In genomic region chr19:30217335-30217734, GRCm38 (mm10) we compare ENCODE assay signal across 9 mouse cellular contexts. TPM values are rescaled to one million over a fixed set of nuclear protein-coding genes. Genes with fewer than 3 reads are reported as not detected.
A peak's percentile ranks its signal among the peaks of the same experiment; 100 is the strongest.
DNase-seq lines count a peak whose midpoint lies in the region; ATAC-seq lines count a peak whose summit lies in the region.
"Had no signal": no experiment of that assay in that cellular context is flagged by ENCODE, and none has a peak within 500 bp of the region (broad histone marks: within the 10 kb centered on the region; RNA-seq: fewer than 3 reads in every experiment).

No protein-coding gene starts in this region.

- intact Hi-C loops in heart, postnatal 10 days (cut with DNase I): loop anchor here (1.0 kb wide), 1 partner anchor 337 kb away; no protein-coding TSS in a partner anchor

- ATAC-seq in CD4-positive, CD25-positive, alpha-beta regulatory T cell, adult 4 months: no peak
- peak; percentile 49; the same call in 1 of the 2 replicates for ATAC-seq in megakaryocyte, adult 5-6 weeks (ENCODE audit: poor library complexity, severe bottlenecking)

- DNase-seq in CD4-positive, CD25-positive, alpha-beta regulatory T cell, adult 2 months (ENCODE audit: low read depth, low spot score): peak; percentile 40
- DNase-seq in R1 (ENCODE audit: low read depth, low spot score): peak; percentile 60
- DNase-seq in embryo, embryonic 10 days (ENCODE audit: low spot score): peak; percentile 73
- DNase-seq in heart, postnatal 10 days: peak; percentile 55 to 76
- peak; percentile 75 to 77 for DNase-seq in layer of hippocampus, postnatal 10 days (ENCODE audit: low spot score in 2 of 2)
- peak; percentile 28 for DNase-seq in right cerebral cortex, postnatal 25 days

RNA-seq across cellular contexts. Expression of gene Mbl2, which starts 15.4 kb away (rescaled TPM):
- polyA plus RNA-seq in CD4-positive, CD25-positive, alpha-beta regulatory T cell, adult 4 months (2017; shearing (Covaris generic)): not detected
- not detected for total RNA-seq in heart, postnatal 10 days (2021)
- under 1 TPM in 1 of 2 experiments, not detected in 1; 0.34 TPM for total RNA-seq in layer of hippocampus, postnatal 10 days (2021)
- not detected in 2 replicates for total RNA-seq in megakaryocyte, adult 5-6 weeks (2015)
- not detected in 2 replicates for total RNA-seq in megakaryocyte, adult 5-6 weeks (2017)
- polyA plus RNA-seq: gonadal fat pad, adult 2 months had no signal

RNA-seq across cellular contexts. Expression of gene Gldc, which starts 42.1 kb away (rescaled TPM):
- under 1 TPM in 1 of 2 experiments, not detected in 1; 0.15 TPM for polyA plus RNA-seq in CD4-positive, CD25-positive, alpha-beta regulatory T cell, adult 4 months (2017; shearing (Covaris generic))
- total RNA-seq in heart, postnatal 10 days (2021): under 1 TPM; 0.10 to 0.24 TPM
- 10 to 100 TPM; 22.6 to 24.5 TPM for total RNA-seq in layer of hippocampus, postnatal 10 days (2021)
- not detected in 2 replicates for total RNA-seq in megakaryocyte, adult 5-6 weeks (2015)
- total RNA-seq in megakaryocyte, adult 5-6 weeks (2017): not detected in 2 replicates

Comparison
In these comparisons a context has a peak if more than half of its experiments do, and no peak if none do; other contexts are left out.
1. RNA of gene Gldc, which starts 42.1 kb away (total RNA-seq): 22.6 to 24.5 TPM in layer of hippocampus, postnatal 10 days; 0.10 to 0.24 TPM in heart, postnatal 10 days and not detected in megakaryocyte, adult 5-6 weeks; every median in the first group is over 10 times any median in the second.
2. Peak in every context shown above with its lines, with median percentiles within 50 percentile points of each other: DNase-seq.